Mouse (Mus musculus) activated CD4-positive, CD25-positive, alpha-beta regulatory T cell (primary cell): ENCODE data around the gene 4933407L21Rik. TPM values are rescaled to one million over a fixed set of nuclear protein-coding genes. Genes with fewer than 3 reads are reported as not detected.

ENCODE experiments used
- polyA plus RNA-seq, 2 experiments: library from polyadenylated mRNA; unstranded; fragments of 100-300 nt; shearing (Covaris generic); gene quantifications; one replicate each; pipeline ENCODE4 v1.2.1; 2017

4933407L21Rik gene
- under 1 TPM; 0.24 to 0.79 TPM for polyA plus RNA-seq

DNA sequence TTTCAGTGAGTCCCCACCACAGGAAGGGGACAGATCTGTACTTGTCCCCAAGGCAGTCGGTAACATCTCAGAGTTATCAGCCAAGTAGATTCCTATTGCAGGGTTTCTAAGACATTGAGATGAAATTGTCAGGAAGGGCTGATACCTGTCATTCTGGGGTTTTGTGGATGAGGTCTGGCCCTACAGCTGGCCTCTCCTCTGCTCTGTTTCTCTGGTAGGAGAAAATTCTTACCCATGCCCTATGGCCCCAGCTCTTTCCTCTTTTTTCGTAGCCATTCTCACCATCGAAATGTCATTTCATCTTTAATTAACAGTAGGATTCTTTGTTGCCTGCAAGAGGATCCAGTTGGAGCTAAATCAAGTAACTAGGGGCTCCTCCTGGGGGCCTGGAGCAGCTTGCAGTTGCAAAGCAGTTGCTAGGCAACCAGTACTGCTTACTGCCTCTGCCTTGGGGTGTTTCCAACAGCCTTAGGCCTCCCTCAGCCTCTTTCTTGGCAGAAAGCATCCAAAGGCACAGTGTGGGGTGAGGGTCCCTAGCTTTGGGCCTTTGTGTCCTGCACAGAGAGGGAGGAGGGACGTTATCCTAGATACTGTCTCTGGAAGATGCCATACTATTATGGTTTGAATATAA is at the start of gene 4933407L21Rik:
Gene 4933407L21Rik (plus strand): TSS at position 427 of the 631 bp plus-strand sequence.

DNA sequence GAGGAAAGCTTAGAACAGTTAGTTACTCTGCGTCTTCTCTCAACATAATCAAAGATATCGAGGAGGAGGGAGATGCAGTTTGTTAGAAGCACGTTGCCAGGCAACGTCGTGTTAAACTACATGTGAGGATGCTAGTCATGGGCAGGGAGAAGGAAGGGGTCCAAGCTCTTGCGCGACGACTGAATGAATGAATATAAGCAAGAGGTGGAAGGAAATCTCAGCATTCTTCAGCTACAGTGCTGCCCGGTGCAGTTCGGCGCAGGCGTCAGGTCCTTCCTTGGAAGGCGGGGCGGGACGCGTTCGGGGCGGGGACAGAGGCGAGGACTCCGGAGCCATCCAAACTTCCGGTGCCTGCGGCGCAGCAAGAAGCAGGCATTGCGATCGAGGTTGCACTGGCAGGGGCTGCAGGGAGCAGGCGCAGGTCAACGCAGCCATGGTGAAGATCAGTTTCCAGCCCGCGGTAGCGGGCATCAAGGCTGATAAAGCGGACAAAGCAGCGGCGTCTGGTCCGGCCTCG is 34.0 kb upstream of the 4933407L21Rik start, which contains the start of gene Itm2c:
Gene Itm2c (plus strand): TSS at position 51 of the 517 bp plus-strand sequence.

DNA sequence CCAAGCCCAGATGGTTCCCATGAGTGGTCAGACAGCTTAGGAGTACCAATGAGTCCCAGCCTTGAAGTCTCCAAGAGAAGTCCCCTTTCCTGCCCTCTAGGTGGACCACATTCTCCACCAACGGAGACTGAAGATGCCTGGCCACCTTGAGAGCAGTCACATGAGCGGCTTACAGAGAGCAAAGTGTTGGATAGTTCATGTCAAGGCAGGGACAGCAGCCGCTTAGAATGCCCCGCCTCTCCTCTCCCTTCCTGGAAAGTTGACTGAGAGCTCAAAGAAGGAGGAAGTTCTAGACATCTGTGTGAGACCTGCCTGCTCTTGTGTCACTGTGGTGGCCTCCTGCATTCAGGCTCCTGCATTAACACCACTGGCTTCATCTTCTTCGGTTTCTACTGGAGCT is 32.6 kb downstream of the 4933407L21Rik start, which contains the start of gene Gpr55:
Gene Gpr55 (minus strand): TSS at position 135 of the 400 bp plus-strand sequence.

Other genes starting within 250 kb of the 4933407L21Rik start
- gene A630001G21Rik, start 149.8 kb upstream of the 4933407L21Rik start, polyA plus RNA-seq, result 10 to 100 TPM; 22.1 to 27.7 TPM
- 100 to 1,000 TPM; 208 to 269 TPM for gene Cab39, start 135.0 kb upstream of the 4933407L21Rik start, polyA plus RNA-seq
- gene Itm2c, start 34.2 kb upstream of the 4933407L21Rik start, polyA plus RNA-seq, result 100 to 1,000 TPM; 246 to 391 TPM
- 10 to 100 TPM in 1 of 2 experiments, 1 to 10 TPM in 1; 1.2 to 16.6 TPM for gene Gpr55, start 32.5 kb downstream of the 4933407L21Rik start, polyA plus RNA-seq
- under 1 TPM in 1 of 2 experiments, not detected in 1; 0.29 TPM for gene Spata3, start 88.3 kb downstream of the 4933407L21Rik start, polyA plus RNA-seq
- gene 2810459M11Rik, start 117.4 kb downstream of the 4933407L21Rik start, polyA plus RNA-seq, result under 1 TPM; 0.21 to 0.76 TPM
- gene Psmd1, start 135.9 kb downstream of the 4933407L21Rik start, polyA plus RNA-seq, result 100 to 1,000 TPM in 1 of 2 experiments, 10 to 100 TPM in 1; 97.5 to 101 TPM
- gene Htr2b, start 183.5 kb downstream of the 4933407L21Rik start, polyA plus RNA-seq, result under 1 TPM; 0.42 to 0.70 TPM
- gene Gm21972, start 205.2 kb downstream of the 4933407L21Rik start, polyA plus RNA-seq, result not detected
- gene Armc9, start 226.3 kb downstream of the 4933407L21Rik start, polyA plus RNA-seq, result 10 to 100 TPM in 1 of 2 experiments, 1 to 10 TPM in 1; 5.1 to 10.5 TPM